ENCODE assay signal across 8 mouse cellular contexts in genomic region chr6:128200116-128200846, GRCm38 (mm10). TPM values are rescaled to one million over a fixed set of nuclear protein-coding genes. Genes with fewer than 3 reads are reported as not detected.
DNase-seq lines count a peak whose midpoint lies in the region; ATAC-seq and TF ChIP-seq lines count a peak whose summit lies in the region.

No protein-coding gene starts in this region.

- H3K4me1 ChIP-seq in forebrain, embryonic 10.5 days = peaks cover 13% of the 10 kb centered on the region
- peaks cover 8% of the 10 kb centered on the region for H3K4me1 ChIP-seq in heart, embryonic 15.5 days (replicated peaks)
- H3K4me1 ChIP-seq in liver, embryonic 14.5 days (replicated peaks; ENCODE audit: control insufficient read depth in 2 of 2, insufficient read depth in 2 of 2, low read length in 1 of 2) = peaks cover 2 to 3% of the 10 kb centered on the region in 2 experiments; a peak in 2 of 4 replicates
- H3K4me1 ChIP-seq in neural tube, embryonic 11.5 days (ENCODE audit: control insufficient read depth, insufficient read depth, low read length) = peaks cover 3% of the 10 kb centered on the region; the same call in 1 of the 2 replicates
- H3K4me1 ChIP-seq in stomach, postnatal 0 days (replicated peaks; ENCODE audit: control insufficient read depth, insufficient read depth) = no peaks in the 10 kb centered on the region

- H3K27me3 ChIP-seq in forebrain, embryonic 10.5 days (ENCODE audit: poor library complexity, severe bottlenecking) = no peaks in the 10 kb centered on the region
- H3K27me3 ChIP-seq in heart, embryonic 15.5 days = no peaks in the 10 kb centered on the region
- no peaks in the 10 kb centered on the region for H3K27me3 ChIP-seq in liver, embryonic 14.5 days (ENCODE audit: control insufficient read depth, insufficient read depth, low read length)
- H3K27me3 ChIP-seq in neural tube, embryonic 11.5 days (ENCODE audit: control insufficient read depth, insufficient read depth, low read length) = no peaks in the 10 kb centered on the region
- H3K27me3 ChIP-seq in stomach, postnatal 0 days (ENCODE audit: control insufficient read depth, insufficient read depth, low read length) = no peaks in the 10 kb centered on the region

- peak; percentile 100 for ATAC-seq in heart, embryonic 15.5 days (replicated peaks; ENCODE audit: insufficient number of reproducible peaks, insufficient read depth, low FRiP score, low read depth)
- peak; percentile 99 for ATAC-seq in liver, embryonic 14.5 days (ENCODE audit: insufficient read depth)
- ATAC-seq in neural tube, embryonic 11.5 days (ENCODE audit: insufficient read depth, low FRiP score, low TSS enrichment) = peak; percentile 97
- ATAC-seq in stomach, postnatal 0 days (ENCODE audit: low FRiP score, low TSS enrichment) = peak; percentile 100

- TF ChIP-seq EP300 in liver, embryonic 14.5 days (IDR thresholded peaks at IDR 0.05; ENCODE audit: low read depth) = no peak
- TF ChIP-seq EP300 in stomach, postnatal 0 days (optimal IDR thresholded peaks at IDR 0.05) = no peak

- H3K9ac ChIP-seq in heart, embryonic 15.5 days = peak overlapping the region; percentile 73
- peak overlapping the region; percentile 40 for H3K9ac ChIP-seq in liver, embryonic 14.5 days (replicated peaks)
- H3K9ac ChIP-seq in neural tube, embryonic 11.5 days (ENCODE audit: low read length) = peak overlapping the region; percentile 68
- H3K9ac ChIP-seq in stomach, postnatal 0 days (ENCODE audit: low read length) = peak overlapping the region; percentile 62

- WGBS in forebrain, embryonic 10.5 days = under 1% methylated on average over 54 of the region's 54 CpGs
- under 1% methylated on average over 54 of the region's 54 CpGs for WGBS in heart, embryonic 15.5 days
- WGBS in liver, embryonic 14.5 days (ENCODE audit: insufficient replicate concordance) = under 1% methylated on average over 54 of the region's 54 CpGs
- under 1% methylated on average over 54 of the region's 54 CpGs for WGBS in neural tube, embryonic 11.5 days
- under 1% methylated on average over 54 of the region's 54 CpGs for WGBS in stomach, postnatal 0 days

- no peaks in the 10 kb centered on the region for H3K9me3 ChIP-seq in forebrain, embryonic 10.5 days
- H3K9me3 ChIP-seq in heart, embryonic 15.5 days (replicated peaks) = no peaks in the 10 kb centered on the region
- no peaks in the 10 kb centered on the region for H3K9me3 ChIP-seq in liver, embryonic 14.5 days (ENCODE audit: control insufficient read depth, low read length)
- no peaks in the 10 kb centered on the region for H3K9me3 ChIP-seq in neural tube, embryonic 11.5 days (ENCODE audit: control insufficient read depth, low read length)
- H3K9me3 ChIP-seq in stomach, postnatal 0 days (ENCODE audit: control insufficient read depth, low read length) = no peaks in the 10 kb centered on the region

- no peak for TF ChIP-seq CTCF in liver, embryonic 14.5 days (IDR thresholded peaks at IDR 0.05; ENCODE audit: low read depth)
- 0 out of 2 replicates have a peak, but pooled peaks have one; percentile 19 for TF ChIP-seq CTCF in stomach, postnatal 0 days (IDR thresholded peaks at IDR 0.05; ENCODE audit: low read depth)

- H3K36me3 ChIP-seq in forebrain, embryonic 10.5 days (replicated peaks) = no peaks in the 10 kb centered on the region
- H3K36me3 ChIP-seq in heart, embryonic 15.5 days = no peaks in the 10 kb centered on the region
- no peaks in the 10 kb centered on the region for H3K36me3 ChIP-seq in liver, embryonic 14.5 days (replicated peaks; ENCODE audit: control insufficient read depth, insufficient read depth, low read depth)
- H3K36me3 ChIP-seq in neural tube, embryonic 11.5 days (ENCODE audit: control insufficient read depth, insufficient read depth, low read length) = no peaks in the 10 kb centered on the region
- no peaks in the 10 kb centered on the region for H3K36me3 ChIP-seq in stomach, postnatal 0 days (ENCODE audit: control insufficient read depth, insufficient read depth, low read length)

- peak overlapping the region; percentile 98 for H3K4me2 ChIP-seq in heart, embryonic 15.5 days
- peak overlapping the region; percentile 86 for H3K4me2 ChIP-seq in liver, embryonic 14.5 days (ENCODE audit: low read depth)
- peak overlapping the region; percentile 92 for H3K4me2 ChIP-seq in neural tube, embryonic 11.5 days (ENCODE audit: low read depth)
- H3K4me2 ChIP-seq in stomach, postnatal 0 days (replicated peaks; ENCODE audit: low read depth) = peak overlapping the region; percentile 91

- peak; percentile 96 to 99 for DNase-seq in CD8-positive naive resting alpha-beta T cell, adult 2 months (ENCODE audit: low read depth in 2 of 2, low spot score in 2 of 2)
- DNase-seq in c-Kit-positive CD71-negative TER-119-negative erythroid progenitor cells, embryonic 14.5 days (ENCODE audit: low read depth) = peak; percentile 95
- peak; percentile 99 for DNase-seq in forebrain, embryonic 10.5 days (ENCODE audit: extremely low spot score, low spot score)
- DNase-seq in kidney, postnatal 25 days = peak; percentile 99 to 100
- peak; percentile 82 to 86 (median 85) for DNase-seq in liver, embryonic 14.5 days (ENCODE audit: low read depth in 3 of 3, low spot score in 3 of 3)
- peak; percentile 99 for DNase-seq in neural tube, embryonic 11.5 days (ENCODE audit: low spot score)
- peak; percentile 100 for DNase-seq in stomach, postnatal 0 days (ENCODE audit: low spot score)

- peak overlapping the region; percentile 81 for H3K27ac ChIP-seq in forebrain, embryonic 10.5 days
- peak overlapping the region; percentile 70 for H3K27ac ChIP-seq in heart, embryonic 15.5 days
- no peak overlapping the region for H3K27ac ChIP-seq in liver, embryonic 14.5 days
- H3K27ac ChIP-seq in neural tube, embryonic 11.5 days (ENCODE audit: low read depth, low read length) = no peak overlapping the region
- H3K27ac ChIP-seq in stomach, postnatal 0 days (replicated peaks) = no peak overlapping the region; the same call in 1 of the 2 replicates

- peak overlapping the region; percentile 68 for H3K4me3 ChIP-seq in forebrain, embryonic 10.5 days
- H3K4me3 ChIP-seq in heart, embryonic 15.5 days = peak overlapping the region; percentile 73
- peak overlapping the region; percentile 56 for H3K4me3 ChIP-seq in liver, embryonic 14.5 days (ENCODE audit: insufficient read depth in 1 of 2, low read depth in 2 of 2, low read length in 2 of 2)
- peak overlapping the region; percentile 50 for H3K4me3 ChIP-seq in neural tube, embryonic 11.5 days (ENCODE audit: low read depth, low read length)
- peak overlapping the region; percentile 50 for H3K4me3 ChIP-seq in stomach, postnatal 0 days (ENCODE audit: low read depth, low read length)

RNA-seq across cellular contexts. Expression of gene Tspan9, which starts 56.9 kb away (rescaled TPM):
- polyA plus RNA-seq in forebrain, embryonic 10.5 days (2016; fragmentation: Nextera tagmentation; extraction: Ambion mirVana) = 39.4 and 41.3 TPM in 2 replicates
- polyA plus RNA-seq in heart, embryonic 15.5 days (2015; fragmentation: Nextera tagmentation; extraction: Ambion mirVana) = 134 and 142 TPM in 2 replicates
- 11.6 and 12.1 TPM in 2 replicates for polyA plus RNA-seq in liver, embryonic 14.5 days (2012; rRNA removed)
- polyA plus RNA-seq in liver, embryonic 14.5 days (2014; fragmentation: Nextera tagmentation; extraction: Ambion mirVana) = 15.5 and 17.2 TPM in 2 replicates
- 64.5 and 66.0 TPM in 2 replicates for polyA plus RNA-seq in neural tube, embryonic 11.5 days (2014; fragmentation: Nextera tagmentation; extraction: Ambion mirVana)
- polyA plus RNA-seq in stomach, postnatal 0 days (2015; fragmentation: Nextera tagmentation; extraction: Ambion mirVana) = 77.3 and 85.9 TPM in 2 replicates

Comparison
In these comparisons a context has a peak if more than half of its experiments do, and no peak if none do; other contexts are left out.
1. H3K27ac ChIP-seq: peak in forebrain, embryonic 10.5 days (single experiment) and heart, embryonic 15.5 days (single experiment); none in liver, embryonic 14.5 days (single experiment), neural tube, embryonic 11.5 days (single experiment) and stomach, postnatal 0 days (single experiment).
2. Peak in every context shown above with its lines, with median percentiles within 50 percentile points of each other: DNase-seq, H3K4me3 ChIP-seq, ATAC-seq, H3K4me2 ChIP-seq and H3K9ac ChIP-seq.